Mouse (Mus musculus) frontal cortex, adult 2 months (tissue): ENCODE measurements around the gene Baz2a. TPM values are rescaled to one million over a fixed set of nuclear protein-coding genes. Genes with fewer than 3 reads are reported as not detected.
"Not testable (repeated sequence)": the region's sequence is repeated elsewhere in the genome, so short reads cannot be mapped to it uniquely, and the experiment has no call there.

Experiments used
- DNase-seq, 2 experiments: peaks; one replicate each; pipeline ENCODE4 v3.0.0; 2022; ENCODE audit warnings: low spot score in 1 of 2; ENCODE audit errors: extremely low spot score in 1 of 2
- polyA plus RNA-seq: library from polyadenylated mRNA; depleted of rRNA; stranded (reverse); fragments of >200 nt; gene quantifications from 2 replicates; pipeline ENCODE4 v1.2.3, GENCODE M21; 2012

Gene Baz2a
- polyA plus RNA-seq, 1 experiment: 36.0 TPM

- DNase-seq: no peak
Observed at GRCm38 (mm10) chr10:128080496-128080895, 10.9 kb upstream of the Baz2a start.

- no peak for DNase-seq
Observed at GRCm38 (mm10) chr10:128081807-128082476, 9.4 kb upstream of the Baz2a start.

- no peak for DNase-seq
Observed at GRCm38 (mm10) chr10:128082477-128082808, 8.9 kb upstream of the Baz2a start.

- peak; percentile 99 to 100 for DNase-seq
Observed at GRCm38 (mm10) chr10:128082880-128083421, 8.4 kb upstream of the Baz2a start, which contains the start of gene Atp5b. TSS of gene Atp5b (plus strand) at chr10:128083273.

GRCm38 (mm10) chr10:128083688-128084087 lies 7.7 kb upstream of the Baz2a start:
- peak in 1 of 2 experiments; percentile 20 for DNase-seq

GRCm38 (mm10) chr10:128084160-128084559 lies 7.2 kb upstream of the Baz2a start:
- DNase-seq: no peak

GRCm38 (mm10) chr10:128086391-128086790 lies 5.0 kb upstream of the Baz2a start:
- peak in 1 of 2 experiments; percentile 32 for DNase-seq

GRCm38 (mm10) chr10:128087216-128087615 lies 4.2 kb upstream of the Baz2a start:
- DNase-seq: not testable (repeated sequence)

GRCm38 (mm10) chr10:128088181-128088580 lies 3.2 kb upstream of the Baz2a start:
- DNase-seq: no peak

- DNase-seq: no peak
Observed at GRCm38 (mm10) chr10:128089842-128090241, 1.5 kb upstream of the Baz2a start.

GRCm38 (mm10) chr10:128090651-128091563 lies 470 bp upstream of the Baz2a start:
- DNase-seq: peak; percentile 79 to 95

- DNase-seq: peak in 1 of 2 experiments; percentile 77
Observed at GRCm38 (mm10) chr10:128092506-128093495, 1.4 kb downstream of the Baz2a start.

GRCm38 (mm10) chr10:128093496-128094294 lies 2.3 kb downstream of the Baz2a start:
- DNase-seq: no peak

GRCm38 (mm10) chr10:128094340-128094968 lies 3.1 kb downstream of the Baz2a start:
- peak in 1 of 2 experiments; percentile 71 for DNase-seq

GRCm38 (mm10) chr10:128095003-128095636 lies 3.7 kb downstream of the Baz2a start:
- no peak for DNase-seq

GRCm38 (mm10) chr10:128096313-128096692 lies 4.9 kb downstream of the Baz2a start:
- no peak for DNase-seq

- DNase-seq: peak in 1 of 2 experiments; percentile 85
Observed at GRCm38 (mm10) chr10:128096693-128097586, 5.6 kb downstream of the Baz2a start.
